Mouse (Mus musculus): Measurements from ENCODE around the gene Sh3d19.

The Sh3d19 gene

GRCm38 (mm10) chr3:85970742-85971598, at the start of gene Sh3d19:
Gene Sh3d19, plus strand, starts transcription at chr3:85971109.
- in situ Hi-C loops (cut with MboI, MseI), result no loop called here

- in situ Hi-C loops (cut with MboI, MseI), result loop anchor here (5.0 kb wide), 1 partner anchor 205 kb away; no protein-coding TSS in a partner anchor
Measured at GRCm38 (mm10) chr3:85922331-85922730, 48.6 kb upstream of the Sh3d19 start.

- in situ Hi-C loops (cut with MboI, MseI), result loop anchor here (5.0 kb wide), 1 partner anchor 206 kb away; no protein-coding TSS in a partner anchor
Measured at GRCm38 (mm10) chr3:85923343-85923742, 47.6 kb upstream of the Sh3d19 start.

GRCm38 (mm10) chr3:85923954-85924945, 46.7 kb upstream of the Sh3d19 start:
- in situ Hi-C loops (cut with MboI, MseI), result loop anchor here (5.0 kb wide), 1 partner anchor 207 kb away; no protein-coding TSS in a partner anchor

- in situ Hi-C loops (cut with MboI, MseI), result no loop called here
Measured at GRCm38 (mm10) chr3:85927296-85927695, 43.6 kb upstream of the Sh3d19 start.

GRCm38 (mm10) chr3:85928140-85928611, 42.7 kb upstream of the Sh3d19 start:
- in situ Hi-C loops (cut with MboI, MseI), result no loop called here

GRCm38 (mm10) chr3:85929711-85930110, 41.2 kb upstream of the Sh3d19 start:
- in situ Hi-C loops (cut with MboI, MseI), result no loop called here

GRCm38 (mm10) chr3:85930671-85931255, 40.1 kb upstream of the Sh3d19 start:
- in situ Hi-C loops (cut with MboI, MseI), result no loop called here

GRCm38 (mm10) chr3:85931859-85932258, 39.0 kb upstream of the Sh3d19 start:
- in situ Hi-C loops (cut with MboI, MseI), result no loop called here

- in situ Hi-C loops (cut with MboI, MseI), result no loop called here
Measured at GRCm38 (mm10) chr3:85933586-85933985, 37.3 kb upstream of the Sh3d19 start.

- in situ Hi-C loops (cut with MboI, MseI), result no loop called here
Measured at GRCm38 (mm10) chr3:85950914-85951313, 20.0 kb upstream of the Sh3d19 start.

GRCm38 (mm10) chr3:85952696-85953283, 18.1 kb upstream of the Sh3d19 start:
- in situ Hi-C loops (cut with MboI, MseI), result no loop called here

- in situ Hi-C loops (cut with MboI, MseI), result no loop called here
Measured at GRCm38 (mm10) chr3:85955269-85955668, 15.6 kb upstream of the Sh3d19 start.

- in situ Hi-C loops (cut with MboI, MseI), result no loop called here
Measured at GRCm38 (mm10) chr3:85955704-85956103, 15.2 kb upstream of the Sh3d19 start.

GRCm38 (mm10) chr3:85959669-85960068, 11.2 kb upstream of the Sh3d19 start:
- in situ Hi-C loops (cut with MboI, MseI), result no loop called here

- in situ Hi-C loops (cut with MboI, MseI), result no loop called here
Measured at GRCm38 (mm10) chr3:85961134-85961533, 9.8 kb upstream of the Sh3d19 start.

- in situ Hi-C loops (cut with MboI, MseI), result no loop called here
Measured at GRCm38 (mm10) chr3:85965479-85965878, 5.4 kb upstream of the Sh3d19 start.

- in situ Hi-C loops (cut with MboI, MseI), result no loop called here
Measured at GRCm38 (mm10) chr3:85969040-85969439, 1.9 kb upstream of the Sh3d19 start.

GRCm38 (mm10) chr3:85971599-85971975, 678 bp downstream of the Sh3d19 start:
- in situ Hi-C loops (cut with MboI, MseI), result no loop called here

- in situ Hi-C loops (cut with MboI, MseI), result no loop called here
Measured at GRCm38 (mm10) chr3:85973376-85974140, 2.6 kb downstream of the Sh3d19 start.
